Mouse (Mus musculus) heart, adult 2 months (tissue): ENCODE results near the gene Reep3.

Experiments
- CTCF ChIP-seq: fragments of 200-600 bp; IDR thresholded peaks from 2 replicates; pipeline ENCODE4 v1.8.1; 2022; ENCODE audit warnings: antibody characterized with exemption, mild to moderate bottlenecking, moderate library complexity
- POLR2A ChIP-seq: fragments of 200-500 bp; IDR thresholded peaks from 2 replicates; pipeline ENCODE4 v1.6.1; 2011; ENCODE audit warnings: mild to moderate bottlenecking, low read depth, low read length, control low read depth; ENCODE audit not compliant: insufficient read depth

GRCm38 (mm10) chr10:67016615-67017278 is 80.0 kb downstream of the Reep3 start:
- TF ChIP-seq POLR2A, result no peak
- no peak for TF ChIP-seq CTCF
